Mouse (Mus musculus) megakaryocyte, adult 5-6 weeks (primary cell): ENCODE data around the gene Mrps11. TPM values are rescaled to one million over a fixed set of nuclear protein-coding genes. Genes with fewer than 3 reads are reported as not detected.

Experiments
- total RNA-seq, 2 experiments: library from RNA; stranded (forward) in 1 of 2; stranded (reverse) in 1 of 2; fragments of 153-499, 151-499 nt in 1 of 2; fragments of 221-1000, 200-1000 nt in 1 of 2; gene quantifications; 2 replicates each; pipeline versions ENCODE4 v1.2.3 to v1.2.4; 2015 to 2017

Gene Mrps11
- total RNA-seq, 2 experiments from 2014 or later, result 24.9 to 33.7 TPM

Other genes with a start within 250 kb of the Mrps11 start
- not detected in 2 replicates for gene Ntrk3, start 45.1 kb upstream of the Mrps11 start, total RNA-seq (2015)
- not detected in 2 replicates for gene Ntrk3, start 45.1 kb upstream of the Mrps11 start, total RNA-seq (2017)
- 20.6 and 32.0 TPM in 2 replicates for gene Mrpl46, start 412 bp downstream of the Mrps11 start, total RNA-seq (2015)
- 29.3 TPM in 2 replicates for gene Mrpl46, start 412 bp downstream of the Mrps11 start, total RNA-seq (2017)
- 10.6 and 10.7 TPM in 2 replicates for gene Det1, start 64.1 kb downstream of the Mrps11 start, total RNA-seq (2015)
- gene Det1, start 64.1 kb downstream of the Mrps11 start, total RNA-seq (2017), result 7.2 and 9.3 TPM in 2 replicates
- gene Aen, start 112.7 kb downstream of the Mrps11 start, total RNA-seq (2015), result 3.9 and 5.6 TPM in 2 replicates
- 13.2 and 18.4 TPM in 2 replicates for gene Aen, start 112.7 kb downstream of the Mrps11 start, total RNA-seq (2017)
- 25.8 and 30.9 TPM in 2 replicates for gene Isg20, start 130.3 kb downstream of the Mrps11 start, total RNA-seq (2015)
- gene Isg20, start 130.3 kb downstream of the Mrps11 start, total RNA-seq (2017), result 10.6 and 12.1 TPM in 2 replicates